Mouse (Mus musculus) megakaryocyte-erythroid progenitor cell, adult 5-6 weeks (primary cell): ENCODE results near the gene Bpifc. TPM values are rescaled to one million over a fixed set of nuclear protein-coding genes. Genes with fewer than 3 reads are reported as not detected.

ENCODE experiments used
- ATAC-seq: replicated peaks from 2 replicates; pipeline ENCODE4 v1.8.0; 2016; ENCODE audit warnings: mild to moderate bottlenecking, inconsistent platforms; ENCODE audit not compliant: severe bottlenecking, poor library complexity, low FRiP score, low TSS enrichment
- total RNA-seq, 2 experiments: library from RNA; stranded (forward) in 1 of 2; stranded (reverse) in 1 of 2; fragments of 200-1000, 215-1000 nt in 1 of 2; fragments of >200 nt in 1 of 2; fragmentation: Nextera tagmentation in 1 of 2; gene quantifications; 2 replicates each; pipeline ENCODE4 v1.2.3; 2014 to 2017

Gene Bpifc
- total RNA-seq, 2 experiments from 2014 or later: not detected

DNA sequence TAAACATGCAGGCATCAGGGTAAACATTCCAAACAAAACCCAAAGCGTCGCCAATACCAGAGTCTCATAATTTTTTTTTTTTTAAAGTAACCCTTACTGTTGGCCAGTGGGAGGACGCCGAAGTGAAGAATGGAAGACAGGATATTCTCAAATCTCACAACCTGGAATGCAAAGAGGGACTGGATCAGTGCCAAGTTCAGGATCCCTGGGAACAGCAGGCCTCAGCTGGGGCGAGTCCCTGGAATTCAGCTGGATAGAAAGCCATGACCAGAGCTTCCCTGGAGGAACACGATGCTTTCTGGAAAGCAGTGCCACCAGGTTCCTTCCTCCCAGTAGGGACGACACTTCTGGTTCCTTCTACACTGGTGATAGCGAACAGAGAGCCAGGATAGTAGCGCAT, 48.8 kb downstream of the Bpifc start:
- ATAC-seq: no peak

DNA sequence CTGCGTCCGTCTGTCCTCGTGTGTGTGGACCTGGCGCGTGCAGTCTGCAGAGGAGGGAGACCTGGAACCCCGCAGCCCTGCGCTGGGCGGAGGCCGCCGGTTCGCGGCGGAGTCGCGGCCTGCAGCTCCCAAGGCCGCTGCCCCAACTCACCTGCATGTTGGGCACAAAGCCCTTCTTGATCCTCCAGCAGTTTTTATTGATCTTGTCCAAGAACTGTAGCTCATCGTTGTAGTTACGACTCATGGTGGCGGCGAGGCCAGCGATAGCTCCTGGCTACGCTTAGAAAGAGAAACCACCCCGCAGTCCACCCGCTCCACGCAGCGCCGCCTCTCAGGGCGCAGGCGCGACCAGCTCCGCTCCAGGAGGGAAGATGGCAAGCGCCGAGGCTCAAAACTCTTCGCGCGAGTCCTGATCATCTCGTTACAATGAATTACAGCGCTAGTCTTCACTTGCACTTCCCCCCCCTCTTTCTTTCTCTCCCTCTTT, 54.2 kb downstream of the Bpifc start, which contains the start of gene Rtcb:
TSS of gene Rtcb (minus strand) at position 360 of the 487 bp plus-strand sequence.
- peak; percentile 92 for ATAC-seq

DNA sequence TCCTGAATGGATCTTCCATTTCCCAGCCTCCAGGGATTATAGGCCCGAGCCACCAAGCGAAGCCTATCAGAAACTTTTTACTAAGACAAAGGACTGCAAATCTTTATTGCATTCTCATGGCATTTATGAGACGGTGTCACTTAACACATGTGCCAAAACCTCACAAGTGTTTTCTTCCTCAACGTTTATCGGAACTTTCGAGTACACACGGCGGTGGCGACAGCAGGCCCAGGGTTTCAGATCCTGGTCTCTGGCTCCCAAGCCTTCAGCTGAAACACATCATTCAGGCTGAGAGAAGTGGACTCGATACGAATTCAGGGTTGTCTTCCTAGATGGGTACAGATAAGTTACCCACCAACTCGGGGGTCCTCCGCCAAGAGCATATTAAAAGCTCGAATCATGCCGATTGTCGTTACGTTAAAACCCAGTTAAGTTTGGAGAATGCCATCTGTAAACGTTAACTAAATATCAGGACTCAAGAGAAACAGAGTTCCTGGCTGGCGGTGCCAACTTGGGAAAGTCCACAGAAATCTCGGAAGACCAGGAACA, 54.8 kb downstream of the Bpifc start:
- peak; percentile 32; the same call in 1 of the 2 replicates for ATAC-seq

DNA sequence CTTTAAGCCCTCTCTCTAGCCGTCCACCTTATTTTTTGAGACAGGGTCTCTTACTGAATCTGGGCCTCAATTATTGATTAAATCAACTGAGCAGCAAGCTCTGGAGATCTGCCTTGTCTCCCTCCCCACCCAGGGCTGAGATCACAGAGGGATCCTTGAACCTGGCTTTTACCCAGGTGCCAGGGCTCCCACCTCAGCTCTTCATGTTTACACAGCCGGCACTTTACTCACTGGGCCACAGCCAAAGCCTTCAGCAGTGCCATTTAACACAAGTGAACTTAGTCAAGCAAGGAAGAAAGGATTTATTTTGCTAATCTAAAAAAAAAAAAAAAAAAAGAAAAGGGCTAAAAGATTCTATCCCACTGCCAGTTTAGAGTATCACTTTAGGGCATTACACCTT, 57.3 kb downstream of the Bpifc start:
- no peak for ATAC-seq

DNA sequence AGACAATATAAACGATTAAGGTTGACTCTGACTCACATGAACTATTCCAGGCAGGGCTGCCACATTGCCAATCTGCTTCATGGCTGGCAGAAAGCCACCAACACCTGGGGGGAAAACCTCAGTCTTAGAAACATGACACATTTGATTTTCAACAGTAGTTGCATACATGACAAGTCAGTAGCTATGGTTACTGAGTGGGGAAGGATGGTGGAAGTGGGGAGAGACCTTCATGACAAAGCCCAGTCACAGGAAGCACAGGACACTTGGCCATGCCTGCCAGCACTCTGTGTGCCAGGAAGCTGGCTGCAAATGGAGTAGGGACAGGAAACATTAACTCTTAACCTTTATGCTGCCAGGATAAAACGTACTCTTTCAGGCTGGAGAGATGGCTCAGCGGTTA, 58.3 kb downstream of the Bpifc start:
- no peak for ATAC-seq

DNA sequence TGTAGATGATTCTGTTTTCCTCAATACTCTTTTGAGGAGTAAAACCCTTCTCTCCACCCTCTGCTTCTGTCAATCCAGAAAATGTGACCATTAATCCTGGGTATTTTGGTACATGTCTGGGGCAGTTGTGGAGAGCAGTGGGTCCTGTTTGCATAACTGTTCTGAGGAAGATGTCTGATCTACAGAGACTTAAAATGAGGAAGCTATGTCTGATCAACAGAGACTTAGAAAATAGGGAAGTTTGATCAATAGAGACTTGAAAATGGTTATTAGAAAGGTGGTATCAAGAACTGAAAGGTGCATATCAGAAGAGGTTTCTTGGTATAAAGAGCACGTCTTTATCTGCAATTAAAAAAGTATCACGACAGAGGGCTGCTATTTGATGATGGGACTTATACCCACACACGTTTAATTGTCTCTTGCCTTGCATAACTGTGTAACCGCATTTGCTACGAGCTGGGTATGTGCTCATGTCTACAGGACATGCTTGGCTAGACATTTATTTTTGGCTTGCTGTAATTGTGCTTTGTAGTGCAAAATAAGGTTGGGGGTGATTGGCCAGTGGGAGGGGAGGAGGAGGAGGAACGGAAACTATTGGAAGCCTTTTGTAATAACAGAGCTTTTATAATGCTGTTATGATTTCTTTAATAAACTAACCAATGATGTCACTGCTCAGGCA, 59.8 kb downstream of the Bpifc start:
- no peak for ATAC-seq

DNA sequence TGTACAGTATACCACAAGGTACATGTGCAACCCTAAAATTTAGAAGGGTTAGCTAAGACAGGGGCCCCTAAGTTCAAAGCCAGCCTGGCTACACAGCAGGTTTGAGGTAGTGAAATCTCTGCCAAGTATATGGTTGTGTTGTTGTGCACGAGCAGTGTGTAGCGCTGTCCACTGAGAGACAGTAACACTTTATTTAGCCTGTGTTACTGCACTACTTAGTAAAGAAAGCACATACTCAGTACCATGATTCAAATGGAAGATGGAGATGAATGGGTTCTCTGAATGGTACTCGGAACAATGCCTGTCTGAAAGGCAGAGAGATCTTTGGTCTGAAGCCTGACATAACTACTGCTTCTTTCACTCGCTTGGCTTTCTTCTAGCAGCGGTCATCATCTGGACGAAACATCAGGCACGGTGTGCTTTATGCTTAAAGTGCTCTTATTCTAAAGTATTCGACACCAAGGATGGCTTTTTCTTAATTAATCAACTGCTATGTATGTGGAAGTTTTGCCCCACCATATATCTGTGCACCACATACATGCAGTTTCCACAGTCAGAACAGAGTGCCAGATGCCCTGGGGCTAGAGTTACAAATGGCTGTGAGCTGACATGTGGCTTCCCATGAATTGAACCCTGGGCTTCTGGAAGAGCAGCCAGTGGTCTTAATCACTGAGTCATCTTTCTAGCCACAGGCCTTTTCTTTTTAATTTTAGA, 63.1 kb downstream of the Bpifc start:
- ATAC-seq: no peak

DNA sequence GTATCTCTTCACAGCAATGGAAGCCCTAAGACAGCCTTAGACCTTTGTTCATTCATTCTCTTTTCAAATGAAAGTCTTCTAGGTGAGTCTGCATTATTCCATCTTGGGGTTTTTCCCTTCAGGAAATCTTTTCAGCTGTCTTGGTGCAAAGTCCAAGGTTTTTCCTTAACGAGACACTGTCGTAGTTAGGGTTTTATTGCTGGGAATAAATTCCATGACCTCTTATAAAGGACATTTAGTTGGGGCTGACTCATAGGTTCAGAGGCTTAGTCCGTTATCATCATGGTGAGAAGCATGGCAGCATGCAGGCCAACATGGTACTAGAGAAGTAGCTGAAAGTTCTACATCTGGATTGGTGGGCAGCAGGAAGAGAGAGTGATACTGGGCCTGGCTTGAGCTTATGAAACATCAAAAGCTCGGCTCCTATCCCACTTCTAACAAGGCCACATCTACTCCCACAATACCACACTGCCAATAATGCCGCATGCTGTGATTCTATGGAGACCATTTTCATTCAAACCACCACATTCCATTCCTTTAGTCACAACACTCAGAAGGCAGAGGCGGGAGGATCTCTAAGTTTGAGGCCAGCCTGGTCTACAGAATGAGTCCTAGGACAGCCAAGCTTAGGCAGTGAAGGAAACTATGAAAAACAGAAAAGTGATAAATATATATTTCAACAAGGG, 75.3 kb downstream of the Bpifc start:
- no peak for ATAC-seq

DNA sequence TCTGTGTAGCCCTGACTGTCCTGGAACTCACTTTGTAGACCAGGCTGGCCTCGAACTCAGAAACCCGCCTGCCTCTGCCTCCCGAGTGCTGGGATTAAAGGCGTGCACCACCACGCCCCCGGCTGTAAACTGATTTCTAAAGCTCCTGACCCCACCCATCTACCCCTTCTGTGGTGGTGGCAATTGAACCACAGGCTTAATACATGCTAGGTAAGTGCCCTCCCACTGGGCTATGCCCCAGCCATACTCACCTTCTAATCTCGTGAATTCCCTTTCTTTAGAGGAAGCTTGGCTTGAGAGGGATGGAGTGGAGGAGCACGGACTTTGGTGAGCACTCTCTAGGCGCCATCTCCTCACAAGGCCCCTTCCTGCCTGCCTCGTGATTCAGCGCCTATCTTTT, 81.7 kb downstream of the Bpifc start:
- no peak for ATAC-seq

DNA sequence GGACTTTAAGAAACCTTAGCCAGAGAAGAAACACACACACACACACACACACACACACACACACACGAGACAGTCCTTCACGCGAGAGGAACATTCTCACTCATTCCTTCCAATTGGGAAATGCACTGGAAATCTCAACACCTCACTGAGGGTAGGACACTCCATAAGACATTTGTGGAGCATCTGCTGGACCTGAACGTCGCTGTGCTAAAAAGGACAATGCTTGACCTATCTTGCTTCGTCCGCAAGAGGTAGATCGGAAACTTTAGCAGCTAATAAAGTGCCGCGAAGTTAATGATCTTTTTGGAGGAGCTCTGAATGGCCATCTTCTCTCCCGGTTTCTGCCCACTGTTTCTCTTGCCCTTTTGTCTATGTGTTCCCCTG, 82.5 kb downstream of the Bpifc start:
- ATAC-seq: no peak

DNA sequence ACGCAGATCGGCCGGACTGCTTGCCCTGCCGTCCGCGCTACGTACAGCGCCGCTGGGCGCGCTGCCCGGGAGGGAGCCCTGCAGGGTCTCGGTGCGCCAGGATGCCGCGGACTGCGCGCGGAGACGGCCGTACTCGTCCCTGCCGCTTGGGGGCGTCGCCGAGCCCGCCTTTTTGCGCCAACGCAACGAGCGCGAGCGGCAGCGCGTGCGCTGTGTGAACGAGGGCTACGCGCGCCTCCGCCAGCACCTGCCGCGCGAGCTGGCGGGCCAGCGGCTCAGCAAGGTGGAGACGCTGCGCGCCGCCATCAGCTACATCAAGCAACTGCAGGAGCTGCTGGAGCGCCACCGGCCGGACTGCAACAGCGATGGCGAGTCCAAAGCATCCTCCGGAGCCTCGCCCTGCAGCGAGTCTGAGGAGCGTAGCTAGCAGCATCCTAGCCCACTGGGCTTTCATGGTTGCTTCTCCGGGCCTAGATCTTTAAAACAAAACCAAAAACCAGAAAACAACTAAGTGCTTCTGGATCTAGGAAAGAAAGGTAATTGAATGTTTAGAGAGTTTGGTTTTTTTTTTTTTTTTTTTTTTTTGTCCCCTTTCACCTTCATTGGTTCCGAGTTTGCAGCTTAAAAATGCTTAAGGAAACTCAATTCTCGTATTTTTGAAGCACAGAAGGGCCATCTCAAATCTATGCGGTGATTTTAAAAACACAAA, 83.0 kb downstream of the Bpifc start:
- peak; percentile 84 for ATAC-seq

DNA sequence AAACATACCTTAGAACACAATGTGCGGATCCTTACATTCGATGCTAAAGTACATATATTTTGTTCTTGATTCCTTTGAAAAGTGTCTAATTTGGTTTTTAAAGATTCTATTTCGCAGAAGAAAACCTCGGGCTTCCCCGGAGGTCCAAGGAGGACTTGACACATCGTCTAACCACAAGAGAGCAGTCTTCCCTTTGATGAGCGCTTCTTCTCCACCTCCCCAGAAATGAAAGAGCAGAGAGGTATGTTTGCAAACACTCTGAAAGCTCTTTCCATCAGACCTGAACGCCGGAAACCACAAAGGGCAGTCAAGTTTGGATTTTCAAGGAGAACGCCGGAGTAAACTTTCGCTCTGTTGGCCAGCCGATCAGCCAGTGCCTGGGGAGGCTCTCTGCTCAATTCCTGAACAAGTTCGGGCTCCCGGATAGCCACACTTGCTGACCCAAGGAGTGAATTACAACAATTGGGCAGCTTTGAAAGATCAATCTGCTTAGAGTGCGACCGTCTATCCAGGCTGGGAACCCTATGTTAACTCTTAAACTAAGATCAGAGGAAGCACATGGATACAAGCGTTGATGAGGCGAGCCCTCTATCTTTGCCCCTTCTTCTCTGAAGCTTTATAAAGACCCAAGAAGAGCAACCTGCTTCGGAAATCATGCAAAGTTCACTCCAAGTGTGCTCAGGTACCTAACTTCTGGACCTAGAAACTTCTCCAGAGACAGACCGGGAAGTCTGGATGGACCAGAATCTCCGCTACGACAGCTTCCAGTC, 83.8 kb downstream of the Bpifc start, which contains the start of gene Ascl4:
TSS of gene Ascl4 (plus strand) at position 6 of the 770 bp plus-strand sequence.
- peak; percentile 35; the same call in 1 of the 2 replicates for ATAC-seq

DNA sequence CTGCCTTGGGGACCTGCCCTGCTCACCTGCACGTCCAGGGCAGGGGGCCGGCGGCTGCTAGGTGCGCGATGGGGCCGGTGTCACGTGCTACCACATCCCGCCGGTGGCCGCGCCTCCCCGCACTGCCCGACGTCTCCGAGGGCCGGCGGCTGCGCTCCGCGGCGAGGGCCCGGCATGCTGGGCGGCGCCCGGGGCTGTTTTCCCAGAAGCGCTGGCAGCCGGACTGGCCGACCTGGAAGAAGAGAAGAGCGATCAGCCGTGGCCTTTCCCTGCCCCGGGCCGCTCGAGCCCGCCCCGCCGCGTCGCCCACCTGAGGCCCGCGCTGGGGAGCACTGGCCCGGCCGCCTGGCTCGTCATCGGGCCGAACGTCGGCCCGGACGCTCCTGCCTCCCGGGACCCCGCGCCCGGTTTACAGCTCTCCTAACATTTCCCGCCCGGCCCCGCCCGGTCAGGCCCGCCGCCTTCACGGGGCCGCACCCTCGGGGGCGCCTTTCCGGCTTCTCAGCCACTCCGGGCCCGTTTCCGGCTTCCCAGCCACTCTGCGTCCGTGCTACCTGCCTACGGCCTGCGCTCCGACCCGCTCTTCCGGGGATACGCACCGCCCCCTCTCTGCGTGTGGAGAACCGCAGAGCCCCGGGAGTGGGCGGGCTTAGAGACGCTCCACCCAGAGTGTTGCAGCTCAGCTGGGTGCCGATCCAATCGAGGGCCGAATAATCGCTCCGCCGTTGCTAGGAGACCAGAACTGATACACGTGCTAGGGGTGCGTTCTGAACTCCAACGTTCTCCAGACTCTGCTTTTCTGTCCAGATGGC, 95.0 kb downstream of the Bpifc start, which contains the start of gene Prdm4:
TSS of gene Prdm4 (minus strand) at position 645 of the 812 bp plus-strand sequence.
- peak; percentile 99 for ATAC-seq

Other genes starting within 250 kb of the Bpifc start
- gene Pwp1, start 182.4 kb downstream of the Bpifc start, total RNA-seq (2014; fragmentation: Nextera tagmentation): 44.4 and 55.2 TPM in 2 replicates
- gene Pwp1, start 182.4 kb downstream of the Bpifc start, total RNA-seq (2017): 76.9 and 81.9 TPM in 2 replicates
- 21.1 and 23.3 TPM in 2 replicates for gene Prdm4, start 94.8 kb downstream of the Bpifc start, total RNA-seq (2014; fragmentation: Nextera tagmentation)
- gene Prdm4, start 94.8 kb downstream of the Bpifc start, total RNA-seq (2017): 27.7 and 30.9 TPM in 2 replicates
- gene Ascl4, start 84.2 kb downstream of the Bpifc start, total RNA-seq (2014; fragmentation: Nextera tagmentation): not detected in 2 replicates
- not detected in 2 replicates for gene Ascl4, start 84.2 kb downstream of the Bpifc start, total RNA-seq (2017)
- gene Rtcb, start 54.1 kb downstream of the Bpifc start, total RNA-seq (2014; fragmentation: Nextera tagmentation): 93.1 and 98.0 TPM in 2 replicates
- 175 and 178 TPM in 2 replicates for gene Rtcb, start 54.1 kb downstream of the Bpifc start, total RNA-seq (2017)
- gene Fbxo7, start 10.1 kb upstream of the Bpifc start, total RNA-seq (2014; fragmentation: Nextera tagmentation): 68.0 and 85.1 TPM in 2 replicates
- 30.3 and 37.0 TPM in 2 replicates for gene Fbxo7, start 10.1 kb upstream of the Bpifc start, total RNA-seq (2017)